Mouse (Mus musculus) heart, adult 2 months (tissue): ENCODE measurements around the gene Dalrd3. TPM values are rescaled to one million over a fixed set of nuclear protein-coding genes. Genes with fewer than 3 reads are reported as not detected.

ENCODE experiments used
- DNase-seq, 2 experiments: peaks; one replicate each; pipeline ENCODE4 v3.0.0; 2021
- H3K27ac ChIP-seq: fragments of 200-600 bp; 2 replicates; pipeline ENCODE4 v1.8.1; 2022
- H3K27me3 ChIP-seq: fragments of 200-500 bp; 2 replicates; pipeline ENCODE4 v1.6.1; 2012; ENCODE audit warnings: mild to moderate bottlenecking, low read length, inconsistent platforms, mixed read lengths; ENCODE audit not compliant: control insufficient read depth, insufficient read depth
- H3K36me3 ChIP-seq: fragments of 200-500 bp; 2 replicates; pipeline ENCODE4 v1.6.1; 2012; ENCODE audit warnings: low read length, inconsistent platforms; ENCODE audit not compliant: control insufficient read depth, insufficient read depth
- H3K4me1 ChIP-seq: fragments of 200-500 bp; 2 replicates; pipeline ENCODE4 v1.6.1; 2011; ENCODE audit warnings: low read length; ENCODE audit not compliant: control insufficient read depth, insufficient read depth
- H3K4me3 ChIP-seq: fragments of 200-600 bp; 2 replicates; pipeline ENCODE4 v1.8.1; 2022
- H3K79me2 ChIP-seq: fragments of 200-500 bp; replicated peaks from 2 replicates; pipeline ENCODE4 v1.6.1; 2012; ENCODE audit warnings: mild to moderate bottlenecking, inconsistent platforms, low read length, moderate library complexity, mixed read lengths; ENCODE audit not compliant: control insufficient read depth, insufficient read depth
- H3K9ac ChIP-seq: fragments of 200-500 bp; 2 replicates; pipeline ENCODE4 v1.6.1; 2012; ENCODE audit warnings: low read depth, mild to moderate bottlenecking, control low read depth, inconsistent platforms, low read length, mixed read lengths
- CTCF ChIP-seq: fragments of 200-600 bp; IDR thresholded peaks from 2 replicates; pipeline ENCODE4 v1.8.1; 2022; ENCODE audit warnings: antibody characterized with exemption, mild to moderate bottlenecking, moderate library complexity
- EP300 ChIP-seq: fragments of 200-500 bp; IDR thresholded peaks from 2 replicates; pipeline ENCODE4 v1.6.1; 2011; ENCODE audit warnings: low read depth, low read length, control low read depth; ENCODE audit not compliant: insufficient read depth
- POLR2A ChIP-seq: fragments of 200-500 bp; IDR thresholded peaks from 2 replicates; pipeline ENCODE4 v1.6.1; 2011; ENCODE audit warnings: mild to moderate bottlenecking, low read depth, low read length, control low read depth; ENCODE audit not compliant: insufficient read depth
- WGBS: fragments of 180-500 bp; shearing (Covaris S2); methylation state at CpG from one replicate; pipeline ENCODE4 v1.1.7; 2018; 5-methylcytosine and 5-hydroxymethylcytosine counted together
- intact Hi-C: fragments of 180-260 bp; cut with DNase I; formaldehyde crosslinking; loops from one replicate; pipeline ENCODE4 v1.15.1; 2025
- polyA plus RNA-seq: library from polyadenylated mRNA; depleted of rRNA; stranded (reverse); fragments of >200 nt; gene quantifications from 2 replicates; pipeline ENCODE4 v1.2.3, GENCODE M21; 2012
- total RNA-seq, 2 experiments: library from RNA; stranded (reverse); gene quantifications; 2 replicates each; pipeline ENCODE4 v1.2.3; 2021

The Dalrd3 gene
- total and polyA plus RNA-seq, 3 experiments: 22.8 to 81.5 (median 25.6) TPM

- no peaks in the 10 kb centered on the region for H3K4me1 ChIP-seq
- H3K79me2 ChIP-seq: no peaks in the 10 kb centered on the region
- H3K9ac ChIP-seq: no peak overlapping the region
- H3K27ac ChIP-seq: peak overlapping the region; percentile 64
- H3K27me3 ChIP-seq: no peaks in the 10 kb centered on the region
- no peak for TF ChIP-seq CTCF
- no peaks in the 10 kb centered on the region for H3K36me3 ChIP-seq
- DNase-seq: peak; percentile 71 to 85
- WGBS: 14% methylated on average over 14 of the region's 14 CpGs
- intact Hi-C loops: no loop called here
- H3K4me3 ChIP-seq: no peak overlapping the region
Measured at GRCm38 (mm10) chr9:108587571-108588180, 18.0 kb downstream of the Dalrd3 start.

- TF ChIP-seq EP300: no peak
- no peak for TF ChIP-seq POLR2A
- no peak for TF ChIP-seq CTCF
- H3K79me2 ChIP-seq: no peaks in the 10 kb centered on the region
- no peak for DNase-seq
- H3K27me3 ChIP-seq: no peaks in the 10 kb centered on the region
- no peak overlapping the region for H3K27ac ChIP-seq
- no peak overlapping the region for H3K4me3 ChIP-seq
- H3K9ac ChIP-seq: no peak overlapping the region
- H3K36me3 ChIP-seq: no peaks in the 10 kb centered on the region
- H3K4me1 ChIP-seq: no peaks in the 10 kb centered on the region
- intact Hi-C loops: no loop called here
- 78% methylated on average over 5 of the region's 5 CpGs for WGBS
Measured at GRCm38 (mm10) chr9:108589229-108589628, 19.5 kb downstream of the Dalrd3 start.

GRCm38 (mm10) chr9:108591462-108591861 lies 21.8 kb downstream of the Dalrd3 start:
- TF ChIP-seq EP300: no peak
- TF ChIP-seq POLR2A: no peak
- no peak for TF ChIP-seq CTCF
- H3K4me1 ChIP-seq: peaks cover 3% of the 10 kb centered on the region
- no peaks in the 10 kb centered on the region for H3K79me2 ChIP-seq
- intact Hi-C loops: no loop called here
- no peak overlapping the region for H3K27ac ChIP-seq
- no peak for DNase-seq
- 78% methylated on average over 4 of the region's 4 CpGs for WGBS
- no peaks in the 10 kb centered on the region for H3K36me3 ChIP-seq
- no peak overlapping the region for H3K9ac ChIP-seq
- H3K4me3 ChIP-seq: no peak overlapping the region
- no peaks in the 10 kb centered on the region for H3K27me3 ChIP-seq

DNA sequence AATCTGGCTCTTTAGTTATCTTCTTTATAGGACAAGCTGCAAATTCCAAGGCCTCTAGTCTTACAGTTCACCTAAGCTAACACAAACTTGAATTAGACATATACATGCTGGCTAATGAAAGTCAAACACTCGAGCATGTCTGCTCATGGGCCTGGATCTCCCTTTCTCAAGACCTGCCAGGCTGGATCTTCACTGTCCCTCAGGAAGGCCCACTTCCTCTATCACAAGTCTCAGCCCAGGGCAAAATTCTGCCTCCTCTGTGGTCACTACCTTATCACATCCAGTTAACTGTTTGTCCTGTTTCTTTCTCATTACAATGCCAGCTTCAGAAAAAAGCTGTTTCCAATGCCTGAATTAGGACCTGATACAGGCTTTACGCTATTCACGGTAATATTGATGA lies 24.7 kb downstream of the Dalrd3 start:
- Histone ChIP-seq H3K4me3 (no peak overlapping the region), H3K9ac (no peak overlapping the region)

DNA sequence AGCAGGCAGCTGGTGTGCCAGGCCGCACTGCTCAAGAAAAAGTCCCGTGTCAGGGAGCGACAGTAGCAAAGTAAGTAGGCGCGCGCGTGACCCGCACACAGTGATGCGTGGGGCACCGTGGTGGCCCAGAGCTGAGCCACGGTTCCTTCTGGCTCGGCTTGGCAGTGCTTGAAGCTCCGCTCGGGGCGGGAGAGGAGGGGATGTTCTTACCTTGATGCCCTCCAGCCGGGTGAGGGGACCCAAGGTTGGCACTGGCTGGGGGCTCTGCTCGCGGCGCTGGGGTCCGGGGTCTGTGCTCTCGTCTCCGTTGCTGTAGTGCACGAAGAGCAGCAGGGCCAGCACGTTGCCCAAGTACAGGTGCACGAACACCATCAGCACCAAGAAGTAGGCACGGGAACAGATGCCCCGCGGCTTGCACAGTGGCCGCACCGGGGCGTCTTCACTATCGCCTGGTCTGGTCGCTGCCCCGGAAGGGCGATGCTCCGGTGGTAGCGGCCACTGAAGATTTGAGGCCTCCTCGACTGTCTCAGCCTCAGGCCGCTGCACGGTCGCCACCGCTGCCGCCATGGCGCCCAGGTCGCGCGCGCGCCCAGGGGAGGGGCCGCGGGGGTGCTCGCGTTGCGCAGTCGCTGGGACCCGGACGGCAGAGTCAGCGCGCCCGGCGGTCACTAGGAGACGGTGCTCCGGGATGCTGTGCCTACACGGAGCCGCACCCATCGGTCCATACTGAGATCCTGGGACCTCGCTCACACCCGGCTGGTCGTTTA lies 27.5 kb downstream of the Dalrd3 start, which contains the start of gene P4htm:
P4htm (minus strand) TSS at position 670 of the 767 bp plus-strand sequence.
- Histone ChIP-seq H3K4me1 (peaks cover 3% of the 10 kb centered on the region), H3K27ac (peak within 1 kb of the TSS; percentile 73), H3K79me2 (no peaks in the 10 kb centered on the region), H3K36me3 (no peaks in the 10 kb centered on the region), H3K4me3 (peak within 1 kb of the TSS; percentile 81), H3K27me3 (no peaks in the 10 kb centered on the region), H3K9ac (peak within 1 kb of the TSS; percentile 83)
- intact Hi-C loops: no loop called here
- DNase-seq: peak; percentile 83 to 84
- TF ChIP-seq CTCF: peak; percentile 50
- no peak for TF ChIP-seq EP300
- TF ChIP-seq POLR2A: peak; percentile 57; the same call in 1 of the 2 replicates
- 4% methylated on average over 68 of the region's 69 CpGs for WGBS

More for the DNA sequence above, 24.7 kb downstream of the Dalrd3 start:
- H3K27me3 ChIP-seq: no peaks in the 10 kb centered on the region
- no peaks in the 10 kb centered on the region for H3K79me2 ChIP-seq
- H3K36me3 ChIP-seq: no peaks in the 10 kb centered on the region
- TF ChIP-seq POLR2A (no peak), CTCF (no peak), EP300 (no peak)
- H3K4me1 ChIP-seq: peaks cover 3% of the 10 kb centered on the region
- 33% methylated on average over 3 of the region's 3 CpGs for WGBS
- peak overlapping the region; percentile 2; the same call in 1 of the 2 replicates for H3K27ac ChIP-seq
- intact Hi-C loops: no loop called here
- no peak for DNase-seq

- no peak overlapping the region for H3K9ac ChIP-seq
- 71% methylated on average over 4 of the region's 4 CpGs for WGBS
- no peak overlapping the region for H3K27ac ChIP-seq
- DNase-seq: no peak
- peaks cover 3% of the 10 kb centered on the region for H3K4me1 ChIP-seq
- no peak overlapping the region for H3K4me3 ChIP-seq
- H3K27me3 ChIP-seq: no peaks in the 10 kb centered on the region
- no peak for TF ChIP-seq CTCF
- no peaks in the 10 kb centered on the region for H3K79me2 ChIP-seq
- no peaks in the 10 kb centered on the region for H3K36me3 ChIP-seq
- intact Hi-C loops: no loop called here
Measured at GRCm38 (mm10) chr9:108599021-108599566, 29.4 kb downstream of the Dalrd3 start.
